Mouse (Mus musculus) left cerebral cortex, adult 9 months (tissue): ENCODE measurements at regions not wholly inside any gene's neighbourhood (a gene's known extent, or its start where the extent isn't known, plus 50 kb on each side); places are given as distances from the start of the nearest gene placed in this dataset.

Experiments
- DNase-seq, 2 experiments: peaks; one replicate each; pipeline ENCODE4 v3.0.0; 2022; ENCODE audit warnings: low spot score in 2 of 2

DNA sequence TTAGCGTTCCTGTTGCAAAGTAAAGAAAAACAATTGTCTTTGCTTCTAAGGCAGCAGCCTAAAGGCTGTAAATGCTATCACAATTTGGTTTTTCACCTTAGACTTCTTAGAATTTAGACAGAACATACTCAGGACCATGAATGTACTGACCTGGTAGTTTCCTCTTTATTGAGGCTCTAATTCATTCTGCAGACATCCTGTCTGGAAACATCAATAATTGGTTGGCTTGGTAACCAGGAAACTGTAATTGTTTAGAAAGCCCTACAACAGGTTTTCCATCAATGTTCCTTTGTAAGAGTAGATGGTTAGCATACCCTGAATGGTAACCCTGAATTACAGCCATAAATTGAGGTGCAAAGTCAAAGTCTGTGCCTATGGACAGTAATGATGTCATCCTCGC is 67.4 kb upstream of the Prr30 start:
- DNase-seq: no peak
